Mouse (Mus musculus) neural tube, embryonic 14.5 days (tissue): ENCODE results near the gene Ube2n. TPM values are rescaled to one million over a fixed set of nuclear protein-coding genes. Genes with fewer than 3 reads are reported as not detected.

Experiments
- ATAC-seq: fragments of 200-750 bp; cut with Nextera tagmentation; 2 replicates; pipeline ENCODE4 v1.8.0; 2017; ENCODE audit warnings: low read depth, mild to moderate bottlenecking, moderate TSS enrichment, moderate library complexity
- H3K27ac ChIP-seq: fragments of 300-500 bp; sonication (generic); 2 replicates; pipeline ENCODE4 v1.5.1; 2014; ENCODE audit warnings: low read depth, mild to moderate bottlenecking, control low read depth, low read length, moderate library complexity, mixed read lengths
- H3K27me3 ChIP-seq: fragments of 300-500 bp; sonication (generic); 2 replicates; pipeline ENCODE4 v1.6.1; 2014; ENCODE audit warnings: low read length; ENCODE audit not compliant: control insufficient read depth, insufficient read depth
- H3K36me3 ChIP-seq: fragments of 300-500 bp; sonication (generic); 2 replicates; pipeline ENCODE4 v1.6.1; 2014; ENCODE audit warnings: low read length, mixed read lengths; ENCODE audit not compliant: control insufficient read depth, insufficient read depth
- H3K4me1 ChIP-seq: fragments of 300-500 bp; sonication (generic); 2 replicates; pipeline ENCODE4 v1.6.1; 2014; ENCODE audit warnings: low read length; ENCODE audit not compliant: control insufficient read depth, insufficient read depth
- H3K4me2 ChIP-seq: fragments of 300-500 bp; sonication (generic); 2 replicates; pipeline ENCODE4 v1.6.1; 2014; ENCODE audit warnings: mild to moderate bottlenecking, low read depth, low read length, control low read depth
- H3K4me3 ChIP-seq: fragments of 300-500 bp; sonication (generic); 2 replicates; pipeline ENCODE4 v1.5.1; 2014; ENCODE audit warnings: low read depth, low read length, control low read depth, mixed read lengths
- H3K9ac ChIP-seq: fragments of 300-500 bp; sonication (generic); replicated peaks from 2 replicates; pipeline ENCODE4 v1.6.1; 2014; ENCODE audit warnings: low read depth, mild to moderate bottlenecking, control low read depth, low read length, mixed read lengths
- H3K9me3 ChIP-seq: fragments of 300-500 bp; sonication (generic); 2 replicates; pipeline ENCODE4 v1.6.1; 2016; ENCODE audit warnings: low read length; ENCODE audit not compliant: control insufficient read depth
- WGBS: fragments of 180-500 bp; shearing (Covaris S2); extraction: QIAGEN DNeasy Blood & Tissue Kit; methylation state at CpG from one replicate; pipeline ENCODE4 v1.1.7; 2014; 5-methylcytosine and 5-hydroxymethylcytosine counted together
- polyA plus RNA-seq: library from polyadenylated mRNA; unstranded; fragments of >200 nt; fragmentation: Nextera tagmentation; extraction: Ambion mirVana; gene quantifications from 2 replicates; pipeline ENCODE4 v1.2.1, GENCODE M21; 2014

Gene Ube2n
- polyA plus RNA-seq, 1 experiment from 2014 or later = 376 TPM

GRCm38 (mm10) chr10:95513768-95514556 is 983 bp upstream of the Ube2n start:
- ATAC-seq = peak; percentile 16; the same call in 1 of the 2 replicates
- peak overlapping the region; percentile 67 for H3K9ac ChIP-seq
- peak overlapping the region; percentile 97 for H3K4me3 ChIP-seq
- no peaks in the 10 kb centered on the region for H3K9me3 ChIP-seq
- peaks cover 6% of the 10 kb centered on the region; the same call in 1 of the 2 replicates for H3K4me1 ChIP-seq
- peak overlapping the region; percentile 59 for H3K4me2 ChIP-seq
- H3K27ac ChIP-seq = peak overlapping the region; percentile 95
- no peaks in the 10 kb centered on the region for H3K27me3 ChIP-seq
- no peaks in the 10 kb centered on the region for H3K36me3 ChIP-seq
- WGBS = 32% methylated on average over 15 of the region's 15 CpGs

DNA sequence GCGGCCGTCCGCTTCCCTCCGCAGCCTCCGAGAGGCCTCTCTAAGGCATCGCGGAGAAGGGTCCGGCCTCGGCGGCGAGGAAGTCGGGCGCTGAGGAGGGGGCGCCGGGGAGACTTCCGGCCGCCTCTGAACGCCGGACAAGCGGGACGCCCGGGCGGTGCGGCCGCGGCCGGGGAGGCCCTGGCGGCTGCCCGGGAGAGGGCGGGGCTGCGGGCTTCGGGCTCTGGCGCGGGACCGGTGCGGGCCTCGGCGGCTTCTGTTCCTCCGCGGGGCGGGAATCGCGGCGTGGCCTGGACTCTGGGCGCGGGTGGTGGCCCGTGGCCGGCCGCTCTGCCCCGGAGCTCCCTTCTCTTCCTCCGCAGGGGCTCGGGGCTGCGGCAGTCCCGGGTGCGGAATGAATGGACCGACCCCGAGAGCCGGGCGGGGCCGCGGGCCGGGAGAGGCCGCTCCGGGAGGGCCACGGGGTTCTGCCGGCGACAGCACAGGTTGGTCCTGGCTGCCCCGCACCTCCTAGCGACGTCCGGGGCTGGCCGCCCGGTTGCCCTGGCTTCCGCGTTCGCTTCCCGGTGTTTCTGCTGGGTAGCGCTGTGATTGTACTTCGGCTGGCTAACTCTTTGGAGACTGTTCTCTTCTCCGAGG is 467 bp downstream of the Ube2n start:
- peaks cover 6% of the 10 kb centered on the region; the same call in 1 of the 2 replicates for H3K4me1 ChIP-seq
- WGBS = under 1% methylated on average over 59 of the region's 80 CpGs
- no peaks in the 10 kb centered on the region for H3K27me3 ChIP-seq
- no peaks in the 10 kb centered on the region for H3K9me3 ChIP-seq
- peak overlapping the region; percentile 97 for H3K4me3 ChIP-seq
- peak overlapping the region; percentile 95 for H3K9ac ChIP-seq
- peak; percentile 74 for ATAC-seq
- H3K27ac ChIP-seq = peak overlapping the region; percentile 95
- peak overlapping the region; percentile 78 for H3K4me2 ChIP-seq
- no peaks in the 10 kb centered on the region for H3K36me3 ChIP-seq

GRCm38 (mm10) chr10:95517656-95518055 is 2.7 kb downstream of the Ube2n start:
- H3K36me3 ChIP-seq = no peaks in the 10 kb centered on the region
- no peak overlapping the region for H3K4me3 ChIP-seq
- no peak for ATAC-seq
- H3K4me1 ChIP-seq = peaks cover 6% of the 10 kb centered on the region; the same call in 1 of the 2 replicates
- 95% methylated on average over 6 of the region's 6 CpGs for WGBS
- H3K9me3 ChIP-seq = no peaks in the 10 kb centered on the region
- H3K4me2 ChIP-seq = no peak overlapping the region
- no peak overlapping the region for H3K9ac ChIP-seq
- H3K27me3 ChIP-seq = no peaks in the 10 kb centered on the region
- no peak overlapping the region for H3K27ac ChIP-seq

DNA sequence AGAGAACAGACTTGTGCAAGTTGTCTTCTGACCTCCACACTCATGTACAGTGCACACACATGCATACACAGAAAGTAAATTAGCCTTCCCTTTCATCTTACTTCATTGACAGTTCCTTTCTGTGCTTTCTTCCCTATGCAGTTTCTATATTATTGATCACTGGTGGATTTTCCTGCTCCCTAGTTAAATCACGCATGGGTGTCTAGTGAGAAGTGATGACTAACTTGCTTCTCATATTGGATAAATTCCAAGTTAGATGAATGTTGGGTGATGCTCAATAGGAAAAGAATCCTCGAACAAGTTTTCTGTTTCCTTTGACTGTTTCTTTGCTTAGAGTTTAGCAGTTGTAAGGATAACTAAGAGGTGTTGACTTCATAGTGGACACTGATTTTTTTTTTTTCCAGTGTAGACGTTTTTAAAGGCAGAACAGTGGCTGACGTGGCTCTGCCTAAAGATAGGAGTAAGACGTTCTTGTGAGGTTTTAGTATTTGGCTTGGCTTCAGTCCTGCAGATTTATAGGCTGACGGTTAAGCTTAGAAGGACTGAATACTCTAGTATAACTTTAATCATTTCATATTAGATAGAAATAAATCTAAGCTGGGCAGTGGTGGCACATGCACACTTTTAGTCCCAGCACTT is 10.2 kb downstream of the Ube2n start:
- Histone ChIP-seq H3K36me3 (no peaks in the 10 kb centered on the region), H3K9ac (no peak overlapping the region), H3K4me2 (no peak overlapping the region), H3K9me3 (no peaks in the 10 kb centered on the region), H3K27ac (no peak overlapping the region), H3K4me1 (no peaks in the 10 kb centered on the region), H3K4me3 (no peak overlapping the region), H3K27me3 (no peaks in the 10 kb centered on the region)
- WGBS = 78% methylated on average over 6 of the region's 6 CpGs
- no peak for ATAC-seq

DNA sequence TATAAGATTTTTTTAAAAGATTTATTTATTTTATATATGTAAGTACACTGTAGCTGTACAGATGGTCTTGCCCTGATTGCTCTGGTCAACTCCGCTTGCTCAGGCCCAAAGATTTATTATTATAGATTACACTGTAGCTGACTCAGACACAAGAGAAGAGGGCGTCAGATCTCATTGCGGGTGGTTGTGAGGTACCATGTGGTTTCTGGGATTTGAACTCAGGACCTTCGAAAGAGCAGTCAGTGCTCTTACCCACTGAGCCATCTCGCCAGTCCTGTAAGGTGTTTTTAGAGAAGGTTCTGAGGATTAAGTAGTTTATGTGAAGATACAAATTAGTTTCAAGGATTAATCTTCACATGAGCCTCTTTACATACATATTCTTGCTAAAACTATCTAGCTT is 10.9 kb downstream of the Ube2n start:
- Histone ChIP-seq H3K27ac (no peak overlapping the region), H3K4me2 (no peak overlapping the region), H3K27me3 (no peaks in the 10 kb centered on the region), H3K4me3 (no peak overlapping the region), H3K9ac (no peak overlapping the region), H3K9me3 (no peaks in the 10 kb centered on the region), H3K4me1 (no peaks in the 10 kb centered on the region), H3K36me3 (no peaks in the 10 kb centered on the region)
- ATAC-seq = no peak
- WGBS = 90% methylated on average over 5 of the region's 5 CpGs

GRCm38 (mm10) chr10:95526495-95527122 is 11.7 kb downstream of the Ube2n start:
- WGBS = 67% methylated on average over 5 of the region's 5 CpGs
- no peak overlapping the region for H3K27ac ChIP-seq

DNA sequence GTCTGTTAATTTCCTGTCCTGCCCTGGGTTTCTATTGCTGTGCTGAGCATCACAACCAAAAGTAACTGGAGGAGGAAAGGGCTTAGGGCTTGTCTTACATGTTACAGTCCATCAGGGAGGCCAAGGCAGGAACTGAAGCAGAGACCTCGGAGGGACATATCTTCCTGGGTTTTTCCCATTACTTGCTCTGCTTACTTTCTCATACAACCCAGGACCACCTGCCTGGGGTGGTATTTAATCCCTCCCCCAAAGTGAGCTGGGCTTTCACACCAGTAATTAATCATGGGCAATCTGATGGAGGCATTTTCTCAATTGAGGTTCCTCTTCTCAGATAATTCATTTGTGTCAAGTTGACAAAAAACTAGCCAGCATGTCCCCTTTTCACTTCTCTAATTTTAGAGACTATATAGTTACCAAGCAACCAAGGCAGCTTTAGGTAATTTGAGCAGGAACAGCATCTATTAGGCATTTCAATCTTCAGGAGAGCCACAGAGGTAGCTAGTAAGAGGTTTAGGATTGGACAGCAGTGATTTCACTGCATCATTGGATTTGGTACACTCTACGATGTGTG is 15.7 kb downstream of the Ube2n start:
- no peak overlapping the region for H3K4me2 ChIP-seq
- no peaks in the 10 kb centered on the region for H3K4me1 ChIP-seq
- H3K36me3 ChIP-seq = no peaks in the 10 kb centered on the region
- H3K4me3 ChIP-seq = no peak overlapping the region
- WGBS = 29% methylated on average over 2 of the region's 2 CpGs
- no peaks in the 10 kb centered on the region for H3K9me3 ChIP-seq
- no peak for ATAC-seq
- no peaks in the 10 kb centered on the region for H3K27me3 ChIP-seq
- H3K9ac ChIP-seq = no peak overlapping the region
- no peak overlapping the region for H3K27ac ChIP-seq

More at GRCm38 (mm10) chr10:95526495-95527122, 11.7 kb downstream of the Ube2n start:
- no peaks in the 10 kb centered on the region for H3K9me3 ChIP-seq
- no peak for ATAC-seq
- H3K4me3 ChIP-seq = no peak overlapping the region
- no peak overlapping the region for H3K9ac ChIP-seq
- no peaks in the 10 kb centered on the region for H3K27me3 ChIP-seq
- no peak overlapping the region for H3K4me2 ChIP-seq
- no peaks in the 10 kb centered on the region for H3K36me3 ChIP-seq
- H3K4me1 ChIP-seq = no peaks in the 10 kb centered on the region

DNA sequence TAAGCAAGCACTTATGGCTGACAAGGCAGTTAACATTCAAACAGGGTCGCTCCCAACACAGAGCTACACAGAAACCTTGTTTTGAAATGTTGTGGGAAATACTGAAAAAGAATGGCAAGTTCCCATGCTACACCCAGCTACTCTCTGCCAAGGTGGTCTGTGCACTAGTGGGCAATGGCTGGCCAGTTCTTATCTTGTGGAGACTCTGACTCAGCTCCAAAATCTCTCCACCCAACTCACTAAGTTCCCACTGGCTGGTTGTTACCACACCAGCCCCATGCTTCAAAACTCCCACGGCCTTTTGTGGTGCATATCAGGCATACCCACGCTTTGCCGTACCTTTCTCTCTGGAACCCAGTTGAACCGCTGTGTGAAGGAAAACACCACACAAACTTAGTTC is 18.0 kb downstream of the Ube2n start:
- no peak overlapping the region for H3K27ac ChIP-seq
- H3K36me3 ChIP-seq = no peaks in the 10 kb centered on the region
- H3K9ac ChIP-seq = no peak overlapping the region
- H3K4me2 ChIP-seq = no peak overlapping the region
- H3K4me1 ChIP-seq = no peaks in the 10 kb centered on the region
- no peak overlapping the region for H3K4me3 ChIP-seq
- ATAC-seq = no peak
- H3K9me3 ChIP-seq = no peaks in the 10 kb centered on the region
- no peaks in the 10 kb centered on the region for H3K27me3 ChIP-seq
- WGBS = 94% methylated on average over 5 of the region's 5 CpGs
